Mouse (Mus musculus): ENCODE results near the gene Lrrk1.

Gene Lrrk1

GRCm38 (mm10) chr7:66253975-66254651, 134.0 kb downstream of the Lrrk1 start:
- no peak for DNase-seq (ENCODE audit: low read depth, low spot score)

- no peak for DNase-seq (ENCODE audit: low read depth, low spot score)
Observed at GRCm38 (mm10) chr7:66250030-66250429, 138.1 kb downstream of the Lrrk1 start.

GRCm38 (mm10) chr7:66249426-66249825, 138.7 kb downstream of the Lrrk1 start:
- DNase-seq (ENCODE audit: low read depth, low spot score): no peak

- DNase-seq (ENCODE audit: low read depth, low spot score): no peak
Observed at GRCm38 (mm10) chr7:66249020-66249419, 139.1 kb downstream of the Lrrk1 start.

- no peak for DNase-seq (ENCODE audit: low read depth, low spot score)
Observed at GRCm38 (mm10) chr7:66248270-66248669, 139.9 kb downstream of the Lrrk1 start.

- DNase-seq (ENCODE audit: low read depth, low spot score): no peak
Observed at GRCm38 (mm10) chr7:66247274-66248021, 140.7 kb downstream of the Lrrk1 start.

- DNase-seq (ENCODE audit: low read depth, low spot score): no peak
Observed at GRCm38 (mm10) chr7:66246716-66247235, 141.4 kb downstream of the Lrrk1 start.

- DNase-seq (ENCODE audit: low read depth, low spot score): no peak
Observed at GRCm38 (mm10) chr7:66245646-66246045, 142.5 kb downstream of the Lrrk1 start.

GRCm38 (mm10) chr7:66243766-66244325, 144.3 kb downstream of the Lrrk1 start:
- DNase-seq (ENCODE audit: low read depth, low spot score): no peak

- DNase-seq (ENCODE audit: low read depth, low spot score): no peak
Observed at GRCm38 (mm10) chr7:66241855-66242412, 146.2 kb downstream of the Lrrk1 start.

GRCm38 (mm10) chr7:66238157-66238556, 150.0 kb downstream of the Lrrk1 start:
- no peak for DNase-seq (ENCODE audit: low read depth, low spot score)

- no peak for DNase-seq (ENCODE audit: low read depth, low spot score)
Observed at GRCm38 (mm10) chr7:66233947-66234516, 154.1 kb downstream of the Lrrk1 start.

- DNase-seq (ENCODE audit: low read depth, low spot score): no peak
Observed at GRCm38 (mm10) chr7:66233141-66233946, 154.8 kb downstream of the Lrrk1 start.

GRCm38 (mm10) chr7:66231861-66232260, 156.3 kb downstream of the Lrrk1 start:
- no peak for DNase-seq (ENCODE audit: low read depth, low spot score)

- DNase-seq (ENCODE audit: low read depth, low spot score): no peak
Observed at GRCm38 (mm10) chr7:66230638-66231550, 157.3 kb downstream of the Lrrk1 start.

- no peak for DNase-seq (ENCODE audit: low read depth, low spot score)
Observed at GRCm38 (mm10) chr7:66230246-66230637, 157.9 kb downstream of the Lrrk1 start.

- no peak for DNase-seq (ENCODE audit: low read depth, low spot score)
Observed at GRCm38 (mm10) chr7:66229433-66229832, 158.7 kb downstream of the Lrrk1 start.

GRCm38 (mm10) chr7:66228610-66228920, 159.6 kb downstream of the Lrrk1 start:
- DNase-seq (ENCODE audit: low read depth, low spot score): no peak

- no peak for DNase-seq (ENCODE audit: low read depth, low spot score)
Observed at GRCm38 (mm10) chr7:66227814-66228609, 160.1 kb downstream of the Lrrk1 start.
